Mouse (Mus musculus): Measurements from ENCODE around the gene Ikzf4. TPM values are rescaled to one million over a fixed set of nuclear protein-coding genes. Genes with fewer than 3 reads are reported as not detected.

Ikzf4 gene
- polyA plus RNA-seq, 1 experiment from 2014 or later, result 8.3 TPM

Small RNA genes lying within 50 kb of the gene (microRNA-seq; reads per million reads assigned to microRNA genes)
- not detected for gene Mir6917

Other genes with a start within 250 kb of the Ikzf4 start
- gene Slc39a5, start 244.8 kb downstream of the Ikzf4 start, polyA plus RNA-seq (2016; fragmentation: Nextera tagmentation; extraction: Ambion mirVana), result not detected in 2 replicates
- gene Nabp2, start 234.5 kb downstream of the Ikzf4 start, polyA plus RNA-seq (2016; fragmentation: Nextera tagmentation; extraction: Ambion mirVana), result 127 and 147 TPM in 2 replicates
- 57.6 and 60.7 TPM in 2 replicates for gene Rnf41, start 234.3 kb downstream of the Ikzf4 start, polyA plus RNA-seq (2016; fragmentation: Nextera tagmentation; extraction: Ambion mirVana)
- 188 and 202 TPM in 2 replicates for gene Smarcc2, start 186.7 kb downstream of the Ikzf4 start, polyA plus RNA-seq (2016; fragmentation: Nextera tagmentation; extraction: Ambion mirVana)
- gene Myl6, start 151.8 kb downstream of the Ikzf4 start, polyA plus RNA-seq (2016; fragmentation: Nextera tagmentation; extraction: Ambion mirVana), result 747 and 793 TPM in 2 replicates
- 2.7 and 3.0 TPM in 2 replicates for gene Myl6b, start 147.3 kb downstream of the Ikzf4 start, polyA plus RNA-seq (2016; fragmentation: Nextera tagmentation; extraction: Ambion mirVana)
- 25.6 and 26.6 TPM in 2 replicates for gene Esyt1, start 120.1 kb downstream of the Ikzf4 start, polyA plus RNA-seq (2016; fragmentation: Nextera tagmentation; extraction: Ambion mirVana)
- 20.1 and 22.5 TPM in 2 replicates for gene Zc3h10, start 98.2 kb downstream of the Ikzf4 start, polyA plus RNA-seq (2016; fragmentation: Nextera tagmentation; extraction: Ambion mirVana)
- 2,391 and 2,602 TPM in 2 replicates for gene Rpl41, start 96.7 kb downstream of the Ikzf4 start, polyA plus RNA-seq (2016; fragmentation: Nextera tagmentation; extraction: Ambion mirVana)
- 164 and 170 TPM in 2 replicates for gene Pa2g4, start 80.0 kb downstream of the Ikzf4 start, polyA plus RNA-seq (2016; fragmentation: Nextera tagmentation; extraction: Ambion mirVana)
- gene Erbb3, start 56.3 kb downstream of the Ikzf4 start, polyA plus RNA-seq (2016; fragmentation: Nextera tagmentation; extraction: Ambion mirVana), result 0.76 and 0.94 TPM in 2 replicates
- gene Rps26, start 19.2 kb downstream of the Ikzf4 start, polyA plus RNA-seq (2016; fragmentation: Nextera tagmentation; extraction: Ambion mirVana), result 444 and 507 TPM in 2 replicates
- gene Suox, start 28.1 kb upstream of the Ikzf4 start, polyA plus RNA-seq (2016; fragmentation: Nextera tagmentation; extraction: Ambion mirVana), result 12.5 and 13.6 TPM in 2 replicates
- 96.5 and 102 TPM in 2 replicates for gene Rab5b, start 50.3 kb upstream of the Ikzf4 start, polyA plus RNA-seq (2016; fragmentation: Nextera tagmentation; extraction: Ambion mirVana)
- gene Pmel, start 58.2 kb upstream of the Ikzf4 start, polyA plus RNA-seq (2016; fragmentation: Nextera tagmentation; extraction: Ambion mirVana), result 0.90 and 1.1 TPM in 2 replicates
- 76.4 and 85.5 TPM in 2 replicates for gene Cdk2, start 59.0 kb upstream of the Ikzf4 start, polyA plus RNA-seq (2016; fragmentation: Nextera tagmentation; extraction: Ambion mirVana)
- gene Dgka, start 98.9 kb upstream of the Ikzf4 start, polyA plus RNA-seq (2016; fragmentation: Nextera tagmentation; extraction: Ambion mirVana), result 3.9 and 4.8 TPM in 2 replicates
- 50.5 and 54.6 TPM in 2 replicates for gene Pym1, start 101.9 kb upstream of the Ikzf4 start, polyA plus RNA-seq (2016; fragmentation: Nextera tagmentation; extraction: Ambion mirVana)
- gene Mmp19, start 144.9 kb upstream of the Ikzf4 start, polyA plus RNA-seq (2016; fragmentation: Nextera tagmentation; extraction: Ambion mirVana), result 0.61 and 0.97 TPM in 2 replicates
- gene Dnajc14, start 158.1 kb upstream of the Ikzf4 start, polyA plus RNA-seq (2016; fragmentation: Nextera tagmentation; extraction: Ambion mirVana), result 57.9 and 59.8 TPM in 2 replicates
- gene Tmem198b, start 158.4 kb upstream of the Ikzf4 start, polyA plus RNA-seq (2016; fragmentation: Nextera tagmentation; extraction: Ambion mirVana), result 21.4 and 24.0 TPM in 2 replicates
- 217 and 219 TPM in 2 replicates for gene Sarnp, start 171.3 kb upstream of the Ikzf4 start, polyA plus RNA-seq (2016; fragmentation: Nextera tagmentation; extraction: Ambion mirVana)
- 38.5 and 41.7 TPM in 2 replicates for gene Ormdl2, start 175.7 kb upstream of the Ikzf4 start, polyA plus RNA-seq (2016; fragmentation: Nextera tagmentation; extraction: Ambion mirVana)
- 10.8 and 12.0 TPM in 2 replicates for gene Gdf11, start 245.7 kb upstream of the Ikzf4 start, polyA plus RNA-seq (2016; fragmentation: Nextera tagmentation; extraction: Ambion mirVana)

All from midbrain, embryonic 12.5 days (tissue).